Mouse (Mus musculus) urinary bladder, postnatal 4 days (tissue): Measurements from ENCODE around the gene Wapl.
A peak's percentile ranks its signal among the peaks of the same experiment; 100 is the strongest.

Experiments used
- DNase-seq, 2 experiments: peaks; one replicate each; pipeline ENCODE4 v3.0.0; 2021 to 2022; ENCODE audit warnings: low spot score in 2 of 2

Wapl gene

GRCm38 (mm10) chr14:34673395-34674228 is at the start of gene Wapl:
Wapl (plus strand) TSS chr14:34673928.
- DNase-seq = peak; percentile 95 to 96

GRCm38 (mm10) chr14:34626824-34627223 is 46.9 kb upstream of the Wapl start:
- DNase-seq = no peak

GRCm38 (mm10) chr14:34632722-34633448 is 40.8 kb upstream of the Wapl start:
- DNase-seq = no peak

- DNase-seq = no peak
These were observed 38.5 kb upstream of the Wapl start for GRCm38 (mm10) chr14:34635192-34635591.

DNA sequence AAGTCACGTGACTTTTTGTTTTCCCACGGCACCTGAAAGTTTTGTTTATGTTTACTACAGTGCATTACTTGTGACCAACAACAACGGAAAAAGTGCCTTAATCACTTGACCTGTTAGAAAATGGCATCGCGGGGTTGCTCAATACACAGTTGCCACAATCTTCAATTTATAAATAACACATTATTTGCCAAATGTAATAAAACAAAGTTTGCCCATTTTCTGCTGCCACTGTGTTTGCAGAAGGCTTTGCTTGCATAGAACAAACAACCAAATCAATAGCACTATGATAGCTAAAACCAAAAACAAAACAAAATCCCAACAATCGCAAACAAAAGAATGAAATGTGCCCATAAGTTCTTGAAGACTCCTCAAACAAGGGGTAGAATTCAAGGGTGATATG is 38.0 kb upstream of the Wapl start:
- DNase-seq = no peak

GRCm38 (mm10) chr14:34644140-34644539 is 29.6 kb upstream of the Wapl start:
- no peak for DNase-seq

- DNase-seq = no peak
These were observed 25.8 kb upstream of the Wapl start for GRCm38 (mm10) chr14:34647870-34648475.

- DNase-seq = no peak
These were observed 16.6 kb upstream of the Wapl start for GRCm38 (mm10) chr14:34657131-34657530.

GRCm38 (mm10) chr14:34660351-34660787 is 13.4 kb upstream of the Wapl start:
- DNase-seq = no peak

DNA sequence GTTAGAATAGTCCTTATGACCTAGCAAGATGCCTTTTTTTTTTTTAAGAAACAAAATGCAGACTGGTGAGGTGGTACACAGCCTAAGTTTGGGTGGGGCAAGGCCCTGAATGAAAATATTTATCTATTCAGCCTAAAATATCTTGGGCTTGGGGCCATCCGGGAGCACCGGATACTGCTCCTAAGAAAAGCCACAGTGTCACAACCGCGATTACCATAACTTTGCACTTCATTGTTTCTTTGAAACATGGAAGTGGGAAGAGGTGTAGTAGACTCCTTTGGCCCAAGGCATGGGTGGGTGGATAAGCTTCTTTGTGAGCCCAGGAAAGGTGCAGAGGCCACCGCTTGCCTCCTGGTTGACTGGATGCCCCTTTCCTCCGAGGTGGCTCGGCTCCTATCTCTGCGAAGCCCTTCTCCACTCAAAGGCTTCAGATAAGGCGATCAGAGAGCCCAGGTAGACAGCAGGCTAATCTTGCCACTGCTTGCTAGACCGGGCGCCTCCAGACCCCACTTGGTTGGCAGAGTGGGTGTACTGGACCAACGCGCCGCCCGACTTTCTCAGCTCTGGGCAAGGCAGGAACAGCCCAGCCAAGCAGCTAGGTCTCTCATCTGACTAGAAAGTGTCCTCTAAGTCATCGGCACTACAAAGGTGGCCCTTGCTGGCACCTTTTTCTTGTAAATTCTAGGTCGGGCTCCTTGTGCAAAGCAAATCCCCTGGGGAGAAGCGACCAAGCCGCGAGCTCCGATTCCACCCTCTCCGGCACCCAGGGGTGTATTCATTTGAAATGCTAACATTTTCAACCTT is 12.7 kb upstream of the Wapl start:
- DNase-seq = no peak

GRCm38 (mm10) chr14:34661621-34662477 is 11.9 kb upstream of the Wapl start:
- DNase-seq = no peak

DNA sequence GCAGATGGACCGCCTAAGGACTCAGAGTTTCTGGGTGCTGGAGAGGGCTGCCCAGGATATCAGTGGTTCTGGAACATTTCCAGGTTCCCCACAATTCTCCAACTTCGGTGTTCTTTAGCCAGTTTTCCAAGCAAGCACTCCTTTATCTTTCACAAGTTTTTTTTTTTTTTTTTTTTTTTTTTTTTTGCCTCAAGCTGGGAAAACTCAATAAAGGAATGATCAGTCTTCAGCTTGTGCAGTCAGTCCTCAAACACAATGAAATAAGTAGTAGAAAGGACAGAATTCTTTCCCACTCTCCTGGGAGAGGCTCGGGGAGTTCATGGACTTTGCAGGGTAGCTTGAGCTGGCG is 11.3 kb upstream of the Wapl start:
- no peak for DNase-seq

DNA sequence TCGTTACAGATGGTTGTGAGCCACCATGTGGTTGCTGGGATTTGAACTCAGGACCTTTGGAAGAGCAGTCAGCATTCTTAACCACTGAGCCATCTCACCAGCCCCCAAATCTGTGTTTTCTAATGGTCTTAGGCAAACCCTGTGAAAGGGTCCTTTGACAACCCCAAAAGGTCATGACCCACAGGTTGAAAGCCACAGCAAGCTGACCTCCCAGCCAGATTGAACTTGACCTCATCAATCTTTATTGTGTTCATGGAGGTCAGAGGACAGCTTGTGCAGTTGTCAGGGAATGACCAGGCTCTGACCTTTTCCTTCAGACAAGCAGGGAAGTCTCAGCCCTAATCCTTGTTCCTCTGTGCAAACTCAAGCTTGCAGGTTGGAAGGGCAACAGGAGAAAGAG is 10.3 kb upstream of the Wapl start:
- no peak for DNase-seq

- DNase-seq = no peak
These were observed 4.6 kb upstream of the Wapl start for GRCm38 (mm10) chr14:34669082-34669481.

GRCm38 (mm10) chr14:34670256-34670655 is 3.5 kb upstream of the Wapl start:
- DNase-seq = no peak

GRCm38 (mm10) chr14:34674229-34674791 is 582 bp downstream of the Wapl start:
- DNase-seq = peak; percentile 36 to 63

DNA sequence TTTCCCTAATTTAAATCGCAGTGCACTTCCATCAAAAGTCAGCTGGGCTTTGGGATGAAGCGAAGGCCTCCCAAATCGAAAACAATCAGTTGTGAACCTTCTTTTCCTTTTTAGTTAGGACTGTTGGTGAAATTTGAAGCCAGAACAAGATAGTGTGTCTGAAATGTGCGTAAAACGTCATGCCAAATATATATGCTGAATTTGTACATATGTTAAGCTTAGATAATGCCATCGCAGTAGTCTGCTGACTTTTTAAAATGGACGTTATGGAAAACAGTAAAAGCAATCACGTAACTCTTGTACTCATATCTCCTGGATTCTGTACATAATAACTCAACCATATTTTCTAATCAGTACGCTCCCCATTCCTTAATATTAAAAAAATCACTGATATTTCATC is 1.2 kb downstream of the Wapl start:
- DNase-seq = no peak

- DNase-seq = no peak
These were observed 1.7 kb downstream of the Wapl start for GRCm38 (mm10) chr14:34675347-34675865.

- DNase-seq = no peak
These were observed 7.1 kb downstream of the Wapl start for GRCm38 (mm10) chr14:34680815-34681214.

GRCm38 (mm10) chr14:34684989-34685388 is 11.3 kb downstream of the Wapl start:
- DNase-seq = no peak
